Mouse (Mus musculus) layer of hippocampus, adult 18-20 months (tissue): Measurements from ENCODE around the gene Gnai3. TPM values are rescaled to one million over a fixed set of nuclear protein-coding genes. Genes with fewer than 3 reads are reported as not detected.

ENCODE experiments used
- DNase-seq, 2 experiments: peaks; one replicate each; pipeline ENCODE4 v3.0.0; 2022; ENCODE audit warnings: low spot score in 2 of 2
- total RNA-seq, 2 experiments: library from RNA; stranded (reverse); gene quantifications; 2 replicates each; pipeline ENCODE4 v1.2.3; 2021

Gene Gnai3
- total RNA-seq, 2 experiments from 2014 or later = 28.2 to 28.7 TPM

DNA sequence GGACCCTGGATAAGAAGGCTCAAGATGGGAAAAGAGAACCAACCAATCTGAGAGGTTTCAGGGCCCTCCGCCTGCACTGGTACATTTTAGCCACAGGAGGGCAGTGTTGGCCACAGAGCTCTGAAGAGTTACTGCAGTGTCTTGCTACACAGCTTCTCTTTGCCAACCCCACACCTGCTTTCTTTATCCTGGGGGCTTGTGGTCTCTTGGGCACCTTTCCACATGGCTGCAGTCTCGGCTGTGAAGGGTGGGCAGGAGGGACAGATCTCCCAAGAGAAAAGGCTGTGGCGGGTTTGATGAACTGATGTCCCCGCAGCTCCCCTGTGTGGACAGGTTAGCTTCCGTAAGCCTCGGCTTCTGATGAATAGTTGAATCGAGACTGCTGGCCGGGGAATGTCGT lies 18.9 kb upstream of the Gnai3 start:
- peak; percentile 78 to 92 for DNase-seq

DNA sequence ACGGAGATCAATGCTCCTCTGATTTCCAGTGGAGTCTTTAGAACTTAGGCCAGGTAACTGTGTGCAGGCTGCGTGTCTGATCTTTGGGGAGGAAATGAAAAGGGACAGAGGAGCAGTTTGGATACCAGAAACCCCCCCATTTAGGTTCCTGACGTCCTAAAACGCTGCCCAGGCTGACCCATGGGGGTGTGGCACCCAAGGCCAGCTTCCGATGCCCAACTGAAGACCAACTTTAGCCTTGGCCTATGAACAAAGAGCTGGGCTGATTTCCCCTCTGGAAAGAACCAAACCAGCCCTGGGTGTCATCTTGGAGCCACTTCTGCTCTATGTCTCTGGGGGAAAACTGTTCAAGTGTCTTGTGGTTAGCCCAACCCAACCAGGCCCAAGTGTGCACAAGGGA lies 18.1 kb upstream of the Gnai3 start:
- DNase-seq = no peak

DNA sequence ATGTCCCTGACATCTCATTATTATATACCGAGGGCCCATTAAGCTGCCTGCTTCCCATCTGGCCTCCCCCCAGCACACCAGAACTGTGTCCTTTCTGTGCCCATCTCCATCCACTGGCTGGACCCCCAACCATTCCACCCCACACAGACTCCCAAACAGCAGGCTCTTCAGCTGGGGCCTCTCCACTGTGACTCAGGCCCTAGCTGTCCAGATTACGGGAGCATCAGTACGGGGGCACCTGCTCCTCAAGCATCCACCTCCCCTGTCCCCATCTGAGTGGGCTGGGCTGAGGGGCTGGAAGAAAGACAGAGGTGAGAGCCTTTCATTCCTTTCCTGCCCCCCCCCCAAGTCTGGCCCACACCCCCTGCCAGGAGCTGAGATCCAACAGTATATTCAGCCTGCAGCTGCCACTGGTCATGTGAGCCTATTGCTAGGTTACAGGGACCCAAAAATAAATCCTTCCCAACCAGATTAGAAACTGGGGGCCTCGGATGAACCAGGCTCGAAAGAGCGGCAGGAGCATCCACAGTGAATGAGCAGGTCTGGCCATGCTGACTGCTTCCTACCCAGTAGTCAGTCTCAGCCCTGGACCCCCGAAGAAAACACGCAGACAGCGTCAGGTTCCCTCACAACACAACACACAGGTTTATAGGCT lies 12.6 kb upstream of the Gnai3 start:
- peak; percentile 61 to 80 for DNase-seq

DNA sequence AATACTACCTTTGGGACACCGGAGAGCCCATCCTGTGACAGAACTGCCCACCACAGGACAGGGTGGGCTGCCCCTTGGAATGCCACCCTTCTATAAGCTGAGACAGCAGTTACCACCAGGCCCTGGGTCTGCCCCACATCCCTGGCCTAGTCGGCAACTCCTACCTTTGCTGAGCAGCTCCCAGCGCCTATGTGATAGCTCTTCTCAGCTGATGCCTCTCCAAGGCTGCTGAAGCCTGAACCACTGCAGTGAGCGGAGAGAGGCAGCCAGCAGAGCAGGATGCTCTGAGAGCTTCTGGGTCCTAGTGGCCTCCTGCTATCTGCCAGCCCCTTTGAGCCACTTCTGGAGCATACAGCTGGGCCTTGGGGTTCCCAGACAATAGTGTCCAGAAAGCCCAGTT lies 8.7 kb upstream of the Gnai3 start, which contains the start of gene Gpr61:
TSS of gene Gpr61 (minus strand) at position 227 of the 400 bp plus-strand sequence.
- peak; percentile 74 to 82 for DNase-seq

DNA sequence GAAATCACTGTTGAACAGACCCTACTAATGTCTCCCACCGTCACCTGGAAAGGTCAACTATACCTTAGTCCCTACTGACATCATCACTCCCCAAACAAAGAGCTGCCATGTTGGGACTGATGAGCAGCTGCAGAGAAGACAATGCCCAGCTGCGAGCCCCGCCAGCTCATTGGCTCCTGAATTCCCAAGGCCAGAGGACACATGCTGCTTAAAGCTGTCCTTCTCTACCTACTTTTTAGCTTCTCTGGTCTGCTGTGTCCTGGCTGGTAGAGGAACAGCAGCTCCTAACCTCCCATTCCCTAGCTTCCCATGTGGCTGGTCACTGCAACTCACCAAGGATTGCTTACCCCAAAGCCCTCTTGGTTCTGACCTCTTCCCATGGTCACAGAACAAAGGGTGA lies 6.3 kb upstream of the Gnai3 start:
- DNase-seq = no peak

DNA sequence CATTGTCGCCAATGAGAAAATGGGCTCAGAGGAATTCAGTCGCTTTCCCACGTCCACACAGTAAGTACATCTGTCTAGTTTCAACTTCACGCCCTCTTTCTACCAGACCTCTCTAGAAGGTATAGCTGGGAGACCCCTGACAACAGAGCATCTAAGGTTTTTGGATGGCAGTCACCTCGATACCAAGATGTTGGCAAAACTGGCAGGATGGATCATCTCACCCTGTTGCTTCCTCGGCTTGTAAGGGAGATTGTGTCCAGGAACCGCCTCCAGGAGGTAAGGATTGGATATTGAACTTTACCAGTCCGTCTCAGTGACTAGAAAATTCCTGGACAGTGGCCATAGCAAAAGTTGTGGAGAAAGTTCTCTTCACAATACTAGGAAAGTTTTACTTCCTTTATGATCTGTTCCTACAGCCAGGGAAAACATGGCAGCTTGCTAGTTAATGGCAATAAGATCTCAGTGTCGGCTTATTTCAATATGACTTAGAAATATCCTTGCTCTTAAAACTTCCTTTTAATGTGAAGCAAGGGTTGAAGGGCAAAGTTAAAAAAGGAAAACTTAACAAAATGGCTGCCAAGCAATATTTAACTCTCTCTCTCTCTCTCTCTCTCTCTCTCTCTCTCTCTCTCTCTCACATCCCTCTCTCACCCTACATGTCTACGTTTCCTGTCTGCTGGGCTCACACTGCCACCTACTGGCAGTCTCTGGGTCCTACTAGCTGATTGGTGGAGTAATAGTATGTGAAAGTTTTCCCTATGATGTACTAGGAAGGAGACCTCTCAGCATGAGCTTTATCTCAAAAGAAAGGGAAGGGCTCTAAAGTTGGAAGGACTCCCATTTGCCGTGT lies 1.7 kb upstream of the Gnai3 start:
- peak; percentile 75 to 95 for DNase-seq

DNA sequence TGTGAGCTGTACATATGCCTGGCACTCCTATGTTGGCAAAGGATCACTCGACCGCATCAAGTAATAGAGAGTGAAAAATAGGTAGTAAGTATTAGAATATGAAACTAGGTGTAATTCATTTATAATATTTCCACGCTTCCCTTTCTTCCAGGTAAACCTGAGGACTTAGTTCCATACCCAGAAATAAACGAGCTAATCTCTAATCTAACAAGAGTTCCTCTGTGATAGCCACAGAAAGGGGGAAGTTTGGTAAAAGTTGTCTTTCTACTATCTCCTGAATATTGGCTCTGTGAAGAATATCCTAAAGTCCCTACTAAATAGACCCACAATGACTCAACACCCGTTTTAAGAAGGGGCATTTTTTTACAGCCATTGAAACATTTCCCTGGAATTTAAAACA lies 725 bp upstream of the Gnai3 start:
- no peak for DNase-seq

DNA sequence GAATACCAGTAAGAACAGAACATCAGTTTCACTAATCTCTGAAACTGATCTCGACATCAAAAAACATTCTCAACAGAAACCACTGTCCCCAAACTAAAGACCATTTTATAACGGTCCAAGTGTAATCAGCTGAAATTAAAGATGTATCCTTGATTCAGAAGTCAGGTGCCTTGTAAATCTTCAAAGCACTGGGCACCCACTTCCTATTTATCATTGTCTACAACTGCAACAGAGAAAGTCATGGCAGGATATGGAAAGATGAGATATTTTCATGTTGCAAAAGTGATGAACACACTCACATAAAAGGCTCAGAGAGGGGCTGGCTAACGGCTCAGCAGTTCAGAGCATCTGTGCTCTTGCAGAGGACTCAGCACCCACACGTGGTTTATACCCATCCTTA lies 5.2 kb downstream of the Gnai3 start:
- no peak for DNase-seq

DNA sequence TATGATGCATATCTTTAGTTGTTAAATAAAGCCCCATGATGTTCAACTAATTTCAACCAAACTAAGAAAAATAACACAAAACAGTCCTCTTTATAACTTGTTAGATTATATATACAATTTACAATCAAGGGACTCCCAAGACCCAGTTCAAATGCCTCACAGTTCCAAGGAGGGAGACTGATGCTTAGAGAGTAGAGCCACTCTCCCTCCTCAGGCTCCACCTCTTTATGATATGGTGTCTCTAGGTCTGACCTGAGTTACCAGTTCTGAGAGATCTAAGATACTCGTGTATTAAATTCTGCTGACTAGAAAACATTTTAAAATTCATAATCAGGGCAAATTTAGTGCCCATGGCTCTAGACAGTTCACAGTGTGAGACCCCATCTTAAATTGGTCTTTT lies 6.8 kb downstream of the Gnai3 start:
- DNase-seq = no peak

DNA sequence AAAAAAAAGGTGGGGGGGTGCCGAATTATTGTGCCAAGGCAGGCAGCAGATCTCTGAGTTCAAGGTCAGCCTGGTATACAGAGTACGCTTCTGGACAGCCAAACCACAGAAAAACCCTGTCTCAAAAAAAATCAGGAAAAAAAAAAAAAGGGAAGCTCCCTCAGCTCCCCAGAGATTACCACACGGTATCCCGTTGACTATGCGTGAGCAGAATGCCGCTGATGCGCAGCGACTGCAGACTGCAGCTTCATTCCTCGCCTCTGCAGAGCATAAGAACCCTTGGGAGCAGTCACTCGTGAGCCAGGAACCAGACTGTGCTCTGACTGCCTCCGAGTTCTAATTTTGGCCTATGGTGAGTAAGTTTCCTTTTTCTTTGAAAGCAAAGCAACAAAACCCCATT lies 11.2 kb downstream of the Gnai3 start:
- peak; percentile 43 to 77 for DNase-seq

DNA sequence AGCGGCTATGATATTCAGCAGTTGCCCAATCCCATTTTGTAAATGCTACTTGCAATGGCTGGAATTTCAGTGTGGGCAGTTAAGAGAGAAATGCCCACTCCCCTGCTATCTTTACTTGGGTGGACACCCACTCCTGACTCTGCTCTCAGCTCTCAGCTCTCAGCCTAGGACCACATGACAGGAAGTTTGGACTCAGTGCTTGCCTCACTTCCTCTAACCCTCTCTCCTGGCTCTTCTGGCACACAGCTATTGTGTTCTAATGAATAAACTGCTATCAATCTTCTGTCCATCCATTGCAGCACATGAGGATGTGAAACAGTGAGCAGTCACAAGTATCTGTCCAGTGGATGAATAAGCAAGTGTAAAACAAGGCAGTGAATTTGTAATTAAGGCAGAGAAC lies 13.5 kb downstream of the Gnai3 start:
- no peak for DNase-seq

DNA sequence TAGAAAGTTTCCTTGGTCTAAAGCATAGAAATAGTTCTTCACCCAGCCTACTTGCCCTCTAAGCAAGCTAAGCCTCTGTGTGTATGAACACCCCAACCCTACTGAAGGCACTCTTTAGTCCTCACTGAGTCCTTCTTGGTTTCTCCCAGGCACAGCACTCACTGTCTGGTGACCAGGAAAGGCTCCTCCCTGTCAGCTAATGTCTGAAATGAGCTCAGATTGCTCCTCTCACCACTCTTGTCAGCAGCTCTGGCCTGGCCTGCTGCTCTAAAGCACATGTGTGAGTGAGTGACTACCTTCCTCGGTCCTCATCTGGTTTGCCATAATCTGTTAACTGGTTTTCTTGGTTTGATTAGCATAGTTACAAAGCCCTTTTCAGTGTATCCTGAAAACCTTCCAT lies 14.1 kb downstream of the Gnai3 start:
- DNase-seq = no peak

DNA sequence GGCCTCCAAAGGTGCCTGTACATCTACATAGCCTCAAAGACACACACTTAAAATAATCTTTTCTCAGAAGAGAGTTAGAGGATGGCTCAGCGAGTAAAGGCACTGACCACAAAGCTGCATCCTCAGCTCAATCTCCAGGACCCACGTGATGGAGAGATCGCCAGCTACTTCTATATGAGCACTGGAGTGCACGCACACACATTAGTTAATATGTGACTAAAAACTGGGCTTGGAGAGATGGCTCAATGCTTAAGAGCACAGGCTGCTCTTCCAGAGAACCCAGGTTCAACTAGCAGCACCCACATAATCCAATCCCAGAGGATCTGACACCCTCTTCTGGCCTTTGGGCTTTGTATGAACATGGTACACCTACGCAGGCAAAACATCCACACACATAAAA lies 14.7 kb downstream of the Gnai3 start:
- DNase-seq = no peak

DNA sequence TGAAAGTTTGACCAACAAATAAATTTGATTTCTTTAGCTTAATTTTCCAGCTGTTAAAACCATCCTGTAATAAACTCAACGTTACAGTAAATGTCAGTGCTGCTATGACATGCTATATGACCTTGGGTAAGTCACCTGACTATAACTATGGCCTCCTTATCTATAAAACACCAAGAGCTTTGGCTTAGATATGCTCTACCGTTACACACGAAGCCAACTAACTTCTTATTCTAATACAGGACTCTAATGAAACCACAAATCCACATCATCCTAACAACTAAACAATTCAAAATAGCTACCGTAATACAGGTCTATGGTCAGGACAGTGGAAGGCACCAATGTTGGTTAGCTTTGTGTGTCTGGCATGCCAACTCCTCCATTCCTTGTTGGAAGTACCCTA lies 16.1 kb downstream of the Gnai3 start:
- DNase-seq = no peak

DNA sequence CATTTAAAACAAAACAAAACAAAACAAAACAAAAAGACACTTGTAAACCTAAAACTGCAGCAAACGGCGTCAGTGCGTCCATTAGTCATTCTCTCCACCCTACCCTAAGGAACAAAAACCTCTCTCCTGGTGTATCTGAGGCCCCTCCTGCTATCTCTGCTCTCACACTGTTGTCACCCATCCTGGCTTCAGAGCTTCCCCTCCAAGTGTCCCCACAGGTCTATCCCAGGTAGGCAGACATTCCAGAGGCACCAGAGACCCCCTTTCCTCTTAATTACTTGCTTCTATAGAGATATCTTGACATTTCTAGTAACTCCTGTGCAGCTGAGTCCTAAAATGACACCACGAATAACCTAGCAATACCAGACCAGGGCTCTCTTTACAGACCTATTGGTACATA lies 16.6 kb downstream of the Gnai3 start:
- DNase-seq = no peak

DNA sequence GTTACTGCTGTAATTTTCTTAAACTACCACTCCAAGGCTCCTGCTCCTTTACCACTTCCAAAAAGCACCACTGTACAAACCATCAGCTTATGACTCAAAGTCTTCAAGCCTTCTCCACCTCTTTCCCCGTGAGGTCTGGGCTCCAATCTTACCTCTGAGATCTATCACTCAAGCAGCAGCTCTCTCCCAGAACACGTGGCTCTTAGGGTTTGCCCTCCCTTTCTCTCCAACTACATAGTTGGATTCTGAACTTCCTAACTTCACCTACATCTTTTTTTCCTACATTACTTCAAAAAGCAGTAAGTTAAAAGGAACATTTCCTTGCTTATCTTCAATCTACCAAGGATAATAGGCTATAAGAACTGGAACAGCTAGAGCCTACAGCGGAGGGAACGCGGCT lies 17.4 kb downstream of the Gnai3 start:
- DNase-seq = no peak

DNA sequence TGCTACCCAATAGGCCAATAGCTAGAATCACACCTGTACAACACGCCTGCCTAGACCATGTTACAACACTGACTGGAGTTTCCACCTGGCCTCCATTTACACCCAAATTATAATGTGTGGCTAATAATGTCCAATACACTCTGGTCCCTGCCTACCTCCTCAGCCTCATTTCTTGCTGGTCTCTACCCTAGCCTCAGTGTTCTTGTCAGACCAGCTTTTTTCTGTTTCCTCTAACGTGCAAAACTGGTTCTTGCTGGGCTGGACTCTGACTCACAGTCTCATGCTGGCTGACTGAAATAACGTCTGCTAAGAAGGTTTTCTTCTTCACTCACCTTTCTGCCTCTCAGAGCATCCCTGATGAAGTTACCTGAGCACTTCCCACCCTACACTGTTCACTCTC lies 19.6 kb downstream of the Gnai3 start:
- no peak for DNase-seq

DNA sequence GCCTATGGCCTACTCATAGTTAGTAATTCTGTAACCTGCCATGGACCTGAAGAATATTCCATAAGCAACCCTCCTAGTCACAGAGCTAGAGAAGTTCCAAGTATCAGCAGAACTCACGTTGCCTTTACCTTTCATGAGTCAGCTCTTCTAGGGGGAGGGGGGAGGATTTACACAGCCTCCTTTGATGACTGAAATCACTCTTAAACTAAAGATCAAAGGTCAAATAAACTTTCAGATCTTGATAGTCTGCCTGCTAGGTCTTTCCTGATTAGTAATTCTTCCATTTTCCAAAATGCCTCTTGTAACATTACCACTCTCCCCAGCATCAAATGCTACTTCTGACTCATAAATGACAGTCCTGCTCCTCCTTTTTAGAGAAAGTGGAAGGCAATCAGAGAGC lies 21.8 kb downstream of the Gnai3 start:
- no peak for DNase-seq

DNA sequence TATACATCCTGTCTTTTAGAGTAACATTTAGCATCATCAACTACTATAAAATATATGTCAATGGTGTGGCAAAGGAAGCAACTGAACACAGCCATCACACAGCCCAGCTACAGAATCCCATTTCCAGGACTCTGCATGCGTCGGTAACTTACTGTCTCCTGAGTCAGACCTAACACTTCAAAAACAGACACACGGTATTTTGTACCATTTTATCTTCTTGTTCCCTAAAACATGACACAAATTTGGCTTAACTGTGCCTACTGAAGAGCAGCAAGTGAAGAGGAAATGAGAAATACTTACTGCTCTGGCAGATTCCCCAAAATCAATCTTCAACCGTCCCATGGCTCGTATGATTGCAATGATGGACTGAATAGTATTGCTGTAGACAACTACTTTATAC lies 22.7 kb downstream of the Gnai3 start:
- no peak for DNase-seq

DNA sequence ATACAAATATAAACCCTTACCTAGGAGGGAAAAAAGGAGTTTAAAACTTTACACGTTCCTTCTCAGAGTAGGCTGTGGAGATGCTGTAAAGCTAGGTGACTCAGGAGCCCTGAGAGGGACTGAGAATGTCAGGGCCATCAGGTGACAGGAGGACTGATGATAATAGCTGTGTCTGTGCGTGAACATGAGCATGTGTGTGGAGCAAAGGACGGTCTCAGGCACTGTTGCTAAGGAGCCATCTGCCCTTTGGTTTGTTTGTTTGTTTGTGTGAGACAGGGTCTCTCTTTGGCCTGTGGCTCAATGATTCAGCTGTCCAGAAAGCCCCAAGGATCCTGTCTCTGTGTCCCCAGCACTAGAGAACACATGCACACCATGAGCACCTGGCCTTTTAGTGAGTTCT lies 24.8 kb downstream of the Gnai3 start:
- no peak for DNase-seq

DNA sequence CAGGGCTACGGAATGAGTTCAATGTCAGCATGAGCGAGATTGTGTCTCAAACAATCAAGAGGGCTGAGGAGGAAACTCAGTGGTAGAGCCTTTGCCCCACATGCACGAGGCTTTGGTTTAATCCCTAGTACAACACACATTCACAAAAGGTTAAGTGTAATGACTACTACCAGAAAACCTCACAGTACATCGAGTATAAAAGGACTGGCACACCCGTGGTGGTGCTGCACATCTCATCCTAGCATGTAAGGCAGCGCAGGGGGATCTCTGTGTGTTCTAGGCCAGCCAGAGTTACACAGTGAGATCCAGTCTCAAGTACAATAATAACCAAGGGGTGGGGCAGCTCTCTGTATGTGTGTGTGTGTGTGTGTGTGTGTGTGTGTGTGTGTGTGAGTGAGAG lies 28.5 kb downstream of the Gnai3 start:
- DNase-seq = no peak

DNA sequence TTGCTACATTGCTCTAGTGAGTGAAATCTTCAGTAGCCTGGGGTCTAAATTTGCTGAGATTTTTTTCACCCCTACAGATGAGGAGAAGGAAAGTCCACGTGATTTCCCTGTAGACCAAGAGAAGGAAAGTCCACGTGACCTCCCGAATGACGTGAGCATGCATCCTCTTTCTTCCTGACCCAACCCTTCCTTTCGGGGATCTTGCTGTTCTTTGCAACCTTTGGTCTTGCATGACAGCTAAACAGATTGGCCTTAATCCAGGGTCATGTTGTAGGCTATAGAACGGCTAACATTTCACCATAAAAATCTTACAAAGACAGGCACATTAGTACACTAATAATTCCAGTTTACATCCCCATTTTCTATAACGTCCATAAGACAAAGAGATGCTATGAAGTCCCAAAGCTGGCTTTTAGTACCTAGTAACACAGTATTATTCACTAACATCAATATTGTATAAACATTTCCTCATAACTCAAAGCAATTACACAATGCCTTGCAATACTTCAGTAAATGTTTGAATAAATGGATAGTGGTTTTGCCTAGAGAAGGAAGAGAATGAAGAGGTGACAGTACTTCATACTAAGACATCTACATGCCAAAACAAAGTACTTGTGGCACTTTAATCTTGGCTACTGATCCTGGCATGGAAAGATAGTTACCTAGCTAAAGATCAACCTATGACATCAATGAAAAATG lies 32.2 kb downstream of the Gnai3 start:
- DNase-seq = no peak
